Mouse (Mus musculus) testis, adult 2 months (tissue): ENCODE results near the gene Sec24c.

ENCODE experiments used
- CTCF ChIP-seq: fragments of 200-500 bp; IDR thresholded peaks from 2 replicates; pipeline ENCODE4 v1.5.1; 2012; ENCODE audit warnings: low read depth, mild to moderate bottlenecking, inconsistent platforms, low read length, moderate library complexity; ENCODE audit not compliant: control insufficient read depth, insufficient read depth, insufficient replicate concordance
- POLR2A ChIP-seq: fragments of 200-500 bp; IDR thresholded peaks from 2 replicates; pipeline ENCODE4 v1.6.1; 2012; ENCODE audit warnings: low read depth, mild to moderate bottlenecking, inconsistent platforms, low read length, moderate library complexity; ENCODE audit not compliant: control insufficient read depth

GRCm38 (mm10) chr14:20733952-20734774 lies 60.1 kb downstream of the Sec24c start, which contains the start of gene Ndst2:
- TF ChIP-seq CTCF (no peak), POLR2A (peak; percentile 43)
